Mouse (Mus musculus) midbrain, embryonic 15.5 days (tissue): ENCODE data around the gene Cdkal1. TPM values are rescaled to one million over a fixed set of nuclear protein-coding genes. Genes with fewer than 3 reads are reported as not detected.
A peak's percentile ranks its signal among the peaks of the same experiment; 100 is the strongest.

Experiments
- ATAC-seq: fragments of 200-750 bp; cut with Nextera tagmentation; replicated peaks from 2 replicates; pipeline ENCODE4 v1.8.0; 2017; ENCODE audit warnings: moderate TSS enrichment
- H3K27ac ChIP-seq: fragments of 300-500 bp; sonication (generic); 2 replicates; pipeline ENCODE4 v1.5.1; 2015; ENCODE audit warnings: mild to moderate bottlenecking, inconsistent platforms
- H3K27me3 ChIP-seq: fragments of 300-500 bp; sonication (generic); replicated peaks from 2 replicates; pipeline ENCODE4 v1.6.1; 2015; ENCODE audit warnings: inconsistent platforms
- H3K36me3 ChIP-seq: fragments of 300-500 bp; sonication (generic); replicated peaks from 2 replicates; pipeline ENCODE4 v1.6.1; 2015; ENCODE audit warnings: inconsistent platforms
- H3K4me1 ChIP-seq: fragments of 300-500 bp; sonication (generic); 2 replicates; pipeline ENCODE4 v1.6.1; 2015; ENCODE audit warnings: inconsistent platforms
- H3K4me2 ChIP-seq: fragments of 300-500 bp; sonication (generic); 2 replicates; pipeline ENCODE4 v1.6.1; 2015; ENCODE audit warnings: inconsistent platforms, mild to moderate bottlenecking, moderate library complexity
- H3K4me3 ChIP-seq: fragments of 300-500 bp; sonication (generic); 2 replicates; pipeline ENCODE4 v1.5.1; 2015; ENCODE audit warnings: mild to moderate bottlenecking, inconsistent platforms
- H3K9ac ChIP-seq: fragments of 300-500 bp; sonication (generic); 2 replicates; pipeline ENCODE4 v1.6.1; 2015; ENCODE audit warnings: mild to moderate bottlenecking, inconsistent platforms
- H3K9me3 ChIP-seq: fragments of 300-500 bp; sonication (generic); 2 replicates; pipeline ENCODE4 v1.6.1; 2016; ENCODE audit warnings: inconsistent platforms
- WGBS: fragments of 180-500 bp; shearing (Covaris S2); methylation state at CpG from one replicate; pipeline ENCODE4 v1.1.7; 2015; ENCODE audit warnings: mixed read lengths; 5-methylcytosine and 5-hydroxymethylcytosine counted together
- polyA plus RNA-seq: library from polyadenylated mRNA; unstranded; fragments of >200 nt; fragmentation: Nextera tagmentation; extraction: Ambion mirVana; gene quantifications from 2 replicates; pipeline ENCODE4 v1.2.1, GENCODE M21; 2015

Gene Cdkal1
- polyA plus RNA-seq, 1 experiment from 2014 or later = 21.9 TPM

DNA sequence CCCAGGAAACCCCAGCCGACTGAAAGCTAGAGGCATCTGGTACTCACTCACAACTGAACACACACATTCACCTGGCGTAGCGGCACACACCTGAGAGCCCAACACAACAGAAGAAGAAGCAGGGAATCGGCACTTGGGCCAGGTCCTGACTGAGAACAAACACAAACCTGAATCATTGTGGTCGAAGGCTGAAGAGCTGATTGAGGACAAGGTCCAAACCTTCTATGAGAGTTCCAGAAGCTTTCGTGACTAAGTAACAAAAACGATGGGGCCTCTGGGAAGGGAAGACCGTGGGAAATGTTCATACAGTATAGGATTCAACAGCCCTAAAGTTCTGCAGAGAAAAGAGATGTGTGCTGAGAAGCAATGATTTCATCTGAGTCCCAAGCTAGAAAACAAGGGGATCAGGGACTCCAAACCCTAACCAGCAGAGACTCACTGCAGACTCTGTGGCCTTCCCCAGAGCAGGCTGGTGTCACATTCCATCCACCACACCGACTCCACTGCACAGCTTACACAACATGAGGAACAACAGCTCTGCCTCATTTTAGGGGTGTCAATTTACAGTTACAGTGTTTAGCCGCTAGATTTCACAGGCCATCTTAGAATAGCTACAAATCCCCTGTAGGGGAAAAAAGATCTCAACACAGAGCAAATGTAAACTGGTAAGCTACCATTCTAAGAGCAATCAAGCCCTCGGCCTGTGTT is 175.8 kb downstream of the Cdkal1 start:
- Histone ChIP-seq H3K9ac (no peak overlapping the region), H3K36me3 (no peaks in the 10 kb centered on the region), H3K4me2 (no peak overlapping the region), H3K27ac (no peak overlapping the region), H3K9me3 (no peaks in the 10 kb centered on the region), H3K4me3 (no peak overlapping the region), H3K4me1 (no peaks in the 10 kb centered on the region), H3K27me3 (no peaks in the 10 kb centered on the region)
- ATAC-seq = no peak
- WGBS = 92% methylated on average over 11 of the region's 11 CpGs

DNA sequence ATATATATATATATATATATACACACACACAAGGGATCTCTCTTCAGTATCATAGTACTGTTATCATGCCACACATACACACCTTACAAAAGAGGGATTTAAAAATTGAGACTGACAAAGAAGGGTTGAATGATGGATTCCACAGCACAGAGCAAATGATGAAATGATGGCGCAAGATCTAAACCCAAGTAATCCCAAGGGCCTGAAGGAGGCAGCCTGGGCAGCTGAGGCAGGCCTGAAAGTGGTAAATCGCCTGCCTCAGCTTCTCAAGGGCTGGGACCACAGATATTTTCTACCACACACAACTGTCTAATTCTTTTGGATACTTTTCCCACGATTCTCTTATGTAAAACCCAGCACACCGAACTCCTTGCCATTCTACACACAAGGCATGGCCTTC is 177.9 kb downstream of the Cdkal1 start:
- Histone ChIP-seq H3K9me3 (no peaks in the 10 kb centered on the region), H3K27ac (no peak overlapping the region), H3K36me3 (no peaks in the 10 kb centered on the region), H3K9ac (no peak overlapping the region), H3K4me1 (no peaks in the 10 kb centered on the region), H3K4me2 (no peak overlapping the region), H3K27me3 (no peaks in the 10 kb centered on the region), H3K4me3 (no peak overlapping the region)
- WGBS = 91% methylated on average over 4 of the region's 4 CpGs
- no peak for ATAC-seq

DNA sequence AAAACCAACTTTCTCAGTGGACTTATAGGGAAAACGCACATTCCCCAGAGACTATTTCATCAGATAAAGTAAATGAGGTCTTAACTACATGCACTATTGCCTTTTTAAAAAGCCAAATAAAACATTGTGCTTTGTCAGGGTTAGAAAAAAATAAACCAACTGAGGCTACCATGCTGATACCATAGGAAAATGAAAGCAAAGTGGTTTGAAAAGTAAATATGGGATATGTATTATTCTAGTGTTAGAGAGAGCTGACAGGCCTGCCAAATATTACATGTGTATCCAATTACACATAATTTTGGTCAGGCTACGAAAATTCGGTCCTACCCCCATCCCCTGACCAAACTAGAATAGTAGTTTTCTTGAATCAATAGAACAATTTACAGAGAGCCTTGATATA is 184.8 kb downstream of the Cdkal1 start:
- no peaks in the 10 kb centered on the region for H3K4me1 ChIP-seq
- ATAC-seq = no peak
- H3K4me2 ChIP-seq = no peak overlapping the region
- WGBS = 84% methylated on average over 3 of the region's 3 CpGs
- H3K27me3 ChIP-seq = no peaks in the 10 kb centered on the region
- H3K36me3 ChIP-seq = no peaks in the 10 kb centered on the region
- H3K4me3 ChIP-seq = no peak overlapping the region
- no peaks in the 10 kb centered on the region for H3K9me3 ChIP-seq
- no peak overlapping the region for H3K27ac ChIP-seq
- no peak overlapping the region for H3K9ac ChIP-seq

DNA sequence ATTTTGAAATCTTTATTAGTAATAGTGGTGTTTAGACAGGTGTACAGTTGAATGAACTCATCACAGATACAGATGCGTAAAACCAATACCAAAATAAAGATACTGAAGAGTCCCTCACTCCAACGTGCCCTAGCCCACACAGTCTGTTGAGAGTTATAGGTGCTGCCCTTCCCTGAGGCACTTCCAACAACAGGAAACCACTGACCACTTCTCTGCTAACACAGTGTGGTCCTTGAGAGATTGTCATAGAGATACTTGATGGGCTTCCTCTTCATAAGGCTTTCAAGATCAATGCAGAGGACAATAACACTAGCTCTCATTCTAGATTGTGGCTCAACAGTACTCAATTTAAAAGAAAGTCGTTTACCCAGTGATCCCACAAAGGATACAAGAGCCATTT is 191.6 kb downstream of the Cdkal1 start:
- no peaks in the 10 kb centered on the region for H3K36me3 ChIP-seq
- H3K4me3 ChIP-seq = no peak overlapping the region
- ATAC-seq = no peak
- H3K4me1 ChIP-seq = no peaks in the 10 kb centered on the region
- WGBS = 88% methylated on average over 3 of the region's 3 CpGs
- H3K9me3 ChIP-seq = no peaks in the 10 kb centered on the region
- no peak overlapping the region for H3K4me2 ChIP-seq
- no peak overlapping the region for H3K27ac ChIP-seq
- H3K9ac ChIP-seq = no peak overlapping the region
- H3K27me3 ChIP-seq = no peaks in the 10 kb centered on the region

DNA sequence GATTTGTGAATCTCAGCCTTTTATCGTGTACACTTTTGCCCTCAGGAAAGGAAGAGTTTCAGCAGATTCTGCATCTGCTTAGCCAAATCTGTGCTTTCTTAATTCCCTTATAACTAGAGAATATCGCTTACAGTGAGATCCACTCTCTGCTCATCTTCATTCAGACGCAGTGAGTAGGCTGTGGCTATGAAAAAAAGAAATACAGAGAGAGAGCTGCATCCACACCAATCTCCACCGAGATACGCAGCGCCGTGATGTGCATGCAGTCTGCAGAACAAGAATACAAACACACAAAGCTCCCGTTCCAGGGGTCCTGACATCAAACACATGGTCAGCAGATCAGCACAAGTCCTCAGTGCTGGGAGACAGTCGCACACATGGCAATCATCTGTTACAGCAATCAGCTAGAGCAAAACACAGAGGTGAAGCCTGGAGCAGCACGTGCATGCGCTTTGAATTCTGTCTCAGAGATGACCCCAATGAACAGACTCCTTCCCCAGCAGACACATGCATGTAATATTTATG is 199.6 kb downstream of the Cdkal1 start:
- Histone ChIP-seq H3K9me3 (no peaks in the 10 kb centered on the region), H3K4me2 (no peak overlapping the region), H3K9ac (no peak overlapping the region), H3K4me3 (no peak overlapping the region), H3K27me3 (no peaks in the 10 kb centered on the region), H3K27ac (0 out of 2 replicates have a peak overlapping the region, but pooled peaks have one; percentile 40), H3K36me3 (no peaks in the 10 kb centered on the region), H3K4me1 (no peaks in the 10 kb centered on the region)
- WGBS = 75% methylated on average over 11 of the region's 11 CpGs
- ATAC-seq = 0 out of 2 replicates have a peak, but pooled peaks have one; percentile 58

DNA sequence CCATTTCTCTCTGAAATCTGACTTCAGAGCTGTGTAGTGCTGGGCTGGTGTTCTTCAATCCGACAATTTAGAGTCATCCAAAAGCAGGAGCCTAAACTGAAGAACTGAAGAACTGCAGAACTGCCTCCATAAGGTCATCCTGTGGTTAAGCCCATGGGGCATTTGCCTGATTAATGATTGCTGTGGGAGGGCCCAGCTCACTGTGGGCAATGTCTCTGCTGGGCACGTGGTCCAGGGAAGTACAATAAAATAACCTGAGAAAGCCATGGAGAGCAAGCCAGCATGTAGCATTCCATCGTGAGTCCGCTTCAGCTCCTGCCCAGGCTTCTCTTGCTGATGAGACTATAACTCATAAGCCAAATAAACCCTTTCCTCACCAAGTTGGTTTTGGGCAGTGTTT is 202.1 kb downstream of the Cdkal1 start:
- Histone ChIP-seq H3K27me3 (no peaks in the 10 kb centered on the region), H3K36me3 (no peaks in the 10 kb centered on the region), H3K4me3 (no peak overlapping the region), H3K4me2 (no peak overlapping the region), H3K9ac (no peak overlapping the region), H3K27ac (no peak overlapping the region), H3K9me3 (no peaks in the 10 kb centered on the region), H3K4me1 (no peaks in the 10 kb centered on the region)
- 89% methylated on average over 4 of the region's 4 CpGs for WGBS
- no peak for ATAC-seq

DNA sequence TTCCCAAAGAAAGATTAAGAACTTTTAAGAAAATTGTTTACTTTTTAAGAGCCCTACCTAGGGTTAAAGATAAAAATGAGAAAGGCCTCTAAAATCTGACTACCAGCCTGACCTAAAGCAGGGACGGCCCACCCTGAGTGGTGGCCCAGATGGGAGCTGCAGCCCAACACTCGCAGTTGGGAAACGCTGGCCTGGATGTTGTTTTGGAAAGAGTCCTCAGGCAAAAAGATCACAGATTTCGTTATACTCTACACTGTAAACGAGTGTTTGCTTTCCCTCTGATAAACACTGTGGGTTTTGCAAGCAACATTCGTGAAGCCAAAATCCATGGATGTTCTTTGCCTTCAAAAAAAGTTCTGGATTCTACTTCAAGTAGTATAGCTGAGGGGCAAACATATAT is 202.7 kb downstream of the Cdkal1 start:
- no peaks in the 10 kb centered on the region for H3K36me3 ChIP-seq
- no peak overlapping the region for H3K9ac ChIP-seq
- H3K9me3 ChIP-seq = no peaks in the 10 kb centered on the region
- no peak overlapping the region for H3K4me3 ChIP-seq
- no peak overlapping the region for H3K4me2 ChIP-seq
- ATAC-seq = no peak
- H3K27ac ChIP-seq = no peak overlapping the region
- no peaks in the 10 kb centered on the region for H3K4me1 ChIP-seq
- no peaks in the 10 kb centered on the region for H3K27me3 ChIP-seq
- WGBS = 92% methylated on average over 6 of the region's 6 CpGs

DNA sequence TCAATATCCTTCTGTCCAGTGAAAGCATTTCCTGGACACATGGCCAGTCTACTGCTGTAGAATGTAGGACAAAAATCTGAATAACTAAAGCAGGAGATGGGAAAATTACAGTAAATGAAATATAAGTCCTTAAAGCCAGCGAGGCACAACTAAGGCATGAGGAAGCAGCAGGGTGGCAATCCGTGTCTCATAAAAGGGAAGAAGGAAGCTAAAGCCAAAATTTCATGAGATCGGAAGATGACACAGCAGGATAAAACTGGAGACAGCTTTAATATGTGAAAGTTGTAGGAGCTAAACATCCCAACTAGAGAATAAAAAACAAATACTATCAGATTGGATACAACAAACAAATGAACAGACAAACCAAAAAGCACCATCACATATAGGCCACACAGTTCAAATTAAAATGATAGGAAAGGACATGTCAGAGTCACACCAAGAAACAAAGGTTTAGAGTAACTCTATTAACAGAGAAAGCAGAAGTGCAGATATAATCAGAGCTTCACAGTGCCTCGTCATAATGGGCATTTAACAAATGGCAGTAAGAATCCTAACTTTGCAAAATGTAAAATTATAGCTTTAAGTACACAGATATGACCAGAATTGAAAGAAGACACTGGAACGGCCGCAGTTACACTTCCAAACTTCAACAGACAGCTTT is 204.8 kb downstream of the Cdkal1 start:
- no peak overlapping the region for H3K4me3 ChIP-seq
- 89% methylated on average over 6 of the region's 6 CpGs for WGBS

DNA sequence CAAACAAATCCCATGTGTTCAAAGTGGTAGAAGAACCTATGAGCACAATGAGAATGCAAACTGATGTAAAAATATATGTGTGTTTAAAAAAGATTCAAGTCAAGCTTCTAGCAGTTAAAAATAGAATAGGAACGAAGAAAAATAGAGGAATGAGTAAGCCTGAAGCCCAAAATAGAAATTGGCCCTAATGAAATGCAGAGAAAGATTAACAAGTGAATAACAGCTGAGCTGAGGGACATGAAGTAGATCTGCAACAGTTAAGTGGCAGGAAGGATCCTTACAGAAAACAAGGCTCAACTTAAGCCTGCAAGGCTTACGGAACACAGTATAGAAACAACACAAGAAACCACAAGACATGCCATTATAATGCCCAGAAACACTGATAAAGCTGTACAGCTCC is 205.9 kb downstream of the Cdkal1 start:
- no peak overlapping the region for H3K9ac ChIP-seq
- H3K4me3 ChIP-seq = no peak overlapping the region
- H3K4me1 ChIP-seq = no peaks in the 10 kb centered on the region
- WGBS = 76% methylated on average over 2 of the region's 2 CpGs
- H3K36me3 ChIP-seq = no peaks in the 10 kb centered on the region
- H3K4me2 ChIP-seq = no peak overlapping the region
- no peaks in the 10 kb centered on the region for H3K9me3 ChIP-seq
- no peak for ATAC-seq
- H3K27ac ChIP-seq = no peak overlapping the region
- H3K27me3 ChIP-seq = no peaks in the 10 kb centered on the region

More for the DNA sequence above, 204.8 kb downstream of the Cdkal1 start:
- Histone ChIP-seq H3K4me2 (no peak overlapping the region), H3K9ac (no peak overlapping the region), H3K27ac (no peak overlapping the region), H3K4me1 (no peaks in the 10 kb centered on the region), H3K36me3 (no peaks in the 10 kb centered on the region), H3K9me3 (no peaks in the 10 kb centered on the region), H3K27me3 (no peaks in the 10 kb centered on the region)
- ATAC-seq = no peak

DNA sequence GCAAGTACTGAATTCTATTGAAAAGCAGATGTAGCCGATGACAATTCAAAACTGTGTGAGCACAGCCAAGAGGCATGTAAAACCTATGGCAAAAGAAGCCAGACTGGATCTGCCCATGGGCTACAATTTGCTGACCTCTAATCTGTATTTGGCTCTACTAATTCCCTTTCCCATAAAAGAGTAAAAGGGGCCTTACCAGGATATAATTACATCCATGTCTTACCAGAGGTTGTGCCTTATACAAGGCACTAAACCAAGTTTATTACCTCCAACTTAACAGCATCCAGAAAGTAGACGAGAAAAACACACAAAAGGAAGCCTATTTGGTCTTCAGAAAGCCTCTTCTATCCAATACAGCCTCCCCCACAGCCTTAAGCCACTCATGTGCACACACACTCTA is 213.2 kb downstream of the Cdkal1 start:
- H3K4me3 ChIP-seq = no peak overlapping the region
- WGBS = 84% methylated on average over 2 of the region's 2 CpGs
- no peaks in the 10 kb centered on the region for H3K9me3 ChIP-seq
- no peak overlapping the region for H3K9ac ChIP-seq
- no peaks in the 10 kb centered on the region for H3K4me1 ChIP-seq
- H3K4me2 ChIP-seq = no peak overlapping the region
- no peaks in the 10 kb centered on the region for H3K36me3 ChIP-seq
- ATAC-seq = no peak
- H3K27me3 ChIP-seq = no peaks in the 10 kb centered on the region
- no peak overlapping the region for H3K27ac ChIP-seq

DNA sequence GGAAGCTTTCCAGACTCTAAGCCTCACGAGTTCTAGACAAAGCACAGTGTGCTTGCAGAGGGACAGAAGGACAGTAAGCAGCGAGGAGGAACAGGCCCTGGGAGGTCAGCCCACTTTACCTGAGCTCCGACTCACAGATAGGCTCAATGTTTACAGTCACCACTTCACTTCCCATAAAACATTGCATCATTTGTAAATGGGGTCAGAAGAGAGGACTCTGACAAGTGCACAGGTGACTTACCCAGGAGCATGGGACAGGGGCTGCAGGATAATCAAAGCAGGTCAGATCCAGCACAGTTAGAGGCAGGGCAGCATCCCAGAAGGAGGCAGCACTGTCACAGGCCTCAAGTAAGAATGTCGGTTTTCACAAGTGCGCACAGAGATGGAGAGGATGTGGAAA is 214.3 kb downstream of the Cdkal1 start:
- no peaks in the 10 kb centered on the region for H3K36me3 ChIP-seq
- 68% methylated on average over 5 of the region's 5 CpGs for WGBS
- ATAC-seq = no peak

DNA sequence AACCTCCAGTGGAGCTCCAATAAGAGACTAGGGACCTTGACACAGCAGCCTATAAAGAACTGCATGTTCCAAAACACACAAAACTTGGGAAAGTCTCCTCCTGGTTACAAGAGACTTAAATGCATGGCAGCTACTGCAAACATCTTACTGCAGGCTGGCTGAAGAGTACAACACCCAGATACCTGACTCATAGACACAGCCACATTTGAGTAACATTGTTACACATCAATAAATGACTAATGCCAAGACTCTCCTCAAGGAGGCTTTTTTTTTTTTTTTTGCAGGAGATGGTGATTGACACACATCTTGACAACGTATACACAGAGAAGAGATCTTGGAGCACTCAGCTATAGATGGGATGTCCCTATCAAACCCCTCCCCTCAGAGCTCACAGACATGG is 215.3 kb downstream of the Cdkal1 start:
- Histone ChIP-seq H3K27ac (no peak overlapping the region), H3K36me3 (no peaks in the 10 kb centered on the region), H3K4me2 (no peak overlapping the region), H3K27me3 (no peaks in the 10 kb centered on the region), H3K4me1 (no peaks in the 10 kb centered on the region), H3K9me3 (no peaks in the 10 kb centered on the region), H3K9ac (no peak overlapping the region), H3K4me3 (no peak overlapping the region)
- 90% methylated on average over 1 of the region's 1 CpGs for WGBS
- no peak for ATAC-seq

More for the DNA sequence above, 214.3 kb downstream of the Cdkal1 start:
- no peaks in the 10 kb centered on the region for H3K4me1 ChIP-seq
- H3K4me2 ChIP-seq = no peak overlapping the region
- no peak overlapping the region for H3K9ac ChIP-seq
- H3K27ac ChIP-seq = no peak overlapping the region
- no peak overlapping the region for H3K4me3 ChIP-seq
- H3K27me3 ChIP-seq = no peaks in the 10 kb centered on the region
- H3K9me3 ChIP-seq = no peaks in the 10 kb centered on the region

DNA sequence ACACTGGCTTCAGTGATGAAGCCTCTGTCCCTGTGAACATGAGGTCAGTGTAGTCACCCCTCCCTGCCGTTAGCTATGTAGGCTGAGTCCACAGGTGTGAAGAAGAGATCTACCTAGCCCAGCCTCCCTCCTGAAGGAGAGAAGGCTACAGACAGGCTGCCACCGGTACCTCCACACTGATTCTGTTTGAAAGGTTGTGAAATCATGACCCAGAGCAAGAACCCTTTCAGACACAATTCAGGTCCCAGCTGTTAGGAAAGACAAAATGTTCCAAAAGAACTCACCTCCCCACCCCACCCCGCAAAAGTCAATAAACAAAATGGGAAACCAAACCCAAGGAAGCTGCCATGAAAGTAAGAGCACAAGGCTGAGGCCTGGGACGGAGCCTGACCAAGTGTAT is 217.2 kb downstream of the Cdkal1 start:
- no peaks in the 10 kb centered on the region for H3K9me3 ChIP-seq
- no peak overlapping the region for H3K9ac ChIP-seq
- H3K27me3 ChIP-seq = no peaks in the 10 kb centered on the region
- H3K36me3 ChIP-seq = no peaks in the 10 kb centered on the region
- WGBS = 90% methylated on average over 4 of the region's 4 CpGs
- H3K4me2 ChIP-seq = no peak overlapping the region
- no peaks in the 10 kb centered on the region for H3K4me1 ChIP-seq
- no peak overlapping the region for H3K4me3 ChIP-seq
- no peak overlapping the region for H3K27ac ChIP-seq
- ATAC-seq = no peak
